Mouse (Mus musculus) embryonic facial prominence, embryonic 10.5 days (tissue): ENCODE results near the gene Smad3. TPM values are rescaled to one million over a fixed set of nuclear protein-coding genes. Genes with fewer than 3 reads are reported as not detected.

Experiments used
- DNase-seq: peaks from one replicate; pipeline ENCODE4 v3.0.0-alpha.2; 2017; ENCODE audit warnings: low spot score
- H3K27ac ChIP-seq: fragments of 300-500 bp; sonication (generic); replicated peaks from 2 replicates; pipeline ENCODE4 v1.5.1; 2016; ENCODE audit warnings: mild to moderate bottlenecking
- H3K27me3 ChIP-seq: fragments of 300-500 bp; sonication (generic); replicated peaks from 2 replicates; pipeline ENCODE4 v1.6.1; 2016; ENCODE audit warnings: low read depth, mild to moderate bottlenecking; ENCODE audit not compliant: poor library complexity, severe bottlenecking
- H3K36me3 ChIP-seq: fragments of 300-500 bp; sonication (generic); replicated peaks from 2 replicates; pipeline ENCODE4 v1.6.1; 2016; ENCODE audit warnings: mild to moderate bottlenecking, moderate library complexity
- H3K4me1 ChIP-seq: fragments of 300-500 bp; sonication (generic); 2 replicates; pipeline ENCODE4 v1.6.1; 2016
- H3K4me3 ChIP-seq: fragments of 300-500 bp; sonication (generic); 2 replicates; pipeline ENCODE4 v1.5.1; 2016; ENCODE audit warnings: mild to moderate bottlenecking, moderate library complexity
- H3K9me3 ChIP-seq: fragments of 300-500 bp; sonication (generic); 2 replicates; pipeline ENCODE4 v1.6.1; 2016; ENCODE audit warnings: mild to moderate bottlenecking
- WGBS: fragments of 180-500 bp; shearing (Covaris S2); methylation state at CpG from one replicate; pipeline ENCODE4 v1.1.7; 2016; 5-methylcytosine and 5-hydroxymethylcytosine counted together
- polyA plus RNA-seq: library from polyadenylated mRNA; unstranded; fragments of >200 nt; fragmentation: Nextera tagmentation; extraction: Ambion mirVana; gene quantifications from 2 replicates; pipeline ENCODE4 v1.2.1, GENCODE M21; 2016

Smad3 gene
- polyA plus RNA-seq, 1 experiment from 2014 or later, result 23.4 TPM

DNA sequence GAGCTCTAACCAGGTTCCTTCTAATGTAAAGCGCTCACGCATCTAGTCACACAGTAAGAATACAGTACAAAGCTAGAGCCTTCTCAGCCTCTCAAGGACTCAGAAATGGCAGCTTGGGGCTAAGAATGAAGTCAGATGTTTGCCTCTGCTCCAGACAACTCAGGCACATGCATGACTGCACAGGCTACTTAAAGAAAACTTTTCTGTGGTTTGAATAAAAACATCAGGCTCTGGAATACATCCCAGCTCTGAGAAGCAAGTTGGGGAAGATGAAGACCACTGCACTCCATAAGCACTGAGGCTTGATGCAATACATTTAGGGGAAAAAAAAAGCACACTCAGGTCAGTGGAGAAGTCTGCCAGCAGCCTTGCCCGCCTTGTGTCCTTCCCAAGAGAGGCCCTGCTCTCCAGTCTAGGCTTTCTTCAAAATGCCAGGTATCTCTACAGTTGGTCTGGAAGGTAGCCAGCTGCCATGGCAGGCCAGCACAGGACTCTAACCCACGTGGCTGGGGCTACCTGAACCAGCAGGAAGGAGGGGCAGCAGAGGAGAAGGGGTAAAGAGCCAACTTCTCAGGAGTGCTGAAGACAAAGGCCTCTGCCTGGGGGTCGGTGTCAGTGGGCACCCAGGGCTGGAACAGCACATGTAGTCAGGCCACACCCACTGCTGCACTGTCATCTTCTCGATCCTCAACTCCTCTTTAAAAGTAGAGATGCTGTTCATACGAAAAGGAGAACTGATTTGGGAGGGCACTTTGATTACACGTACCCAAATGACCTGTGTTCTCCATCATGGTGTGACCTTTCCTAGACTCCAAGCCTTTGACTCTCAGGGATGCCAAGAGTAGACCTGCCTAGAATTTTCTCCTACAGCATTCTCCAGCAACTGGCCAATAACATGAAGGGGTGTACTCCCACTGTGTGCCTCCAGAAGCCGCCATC is 109.9 kb downstream of the Smad3 start:
- WGBS, result 86% methylated on average over 9 of the region's 9 CpGs
- Histone ChIP-seq H3K4me3 (no peak overlapping the region), H3K27ac (no peak overlapping the region), H3K9me3 (no peaks in the 10 kb centered on the region), H3K36me3 (peaks cover 100% of the 10 kb centered on the region), H3K27me3 (no peaks in the 10 kb centered on the region), H3K4me1 (0 out of 2 replicates have a peak, but pooled peaks cover 2% of the 10 kb centered on the region)
- no peak for DNase-seq

DNA sequence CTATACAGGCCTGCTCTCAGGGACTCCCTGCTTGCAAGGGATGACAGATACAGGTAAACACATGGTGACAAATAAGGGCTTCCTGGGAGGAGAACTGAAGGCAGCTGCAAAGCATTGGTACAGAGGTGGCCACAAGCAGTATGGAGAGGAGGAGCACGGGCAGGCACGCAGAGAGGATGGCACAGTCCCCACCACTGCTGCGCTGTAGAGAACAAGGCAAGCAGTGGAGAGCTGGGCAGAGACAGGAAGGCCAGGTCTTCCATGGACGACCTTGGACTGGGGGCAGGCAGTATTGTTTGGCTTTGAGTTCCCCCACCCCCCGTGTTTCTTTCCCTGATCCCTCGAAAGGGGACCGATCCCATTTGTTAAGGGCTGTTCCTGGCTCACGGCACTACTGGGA is 112.7 kb downstream of the Smad3 start:
- WGBS, result 90% methylated on average over 8 of the region's 8 CpGs
- Histone ChIP-seq H3K27ac (no peak overlapping the region), H3K36me3 (peaks cover 92% of the 10 kb centered on the region), H3K4me1 (0 out of 2 replicates have a peak, but pooled peaks cover 2% of the 10 kb centered on the region), H3K4me3 (no peak overlapping the region), H3K9me3 (no peaks in the 10 kb centered on the region), H3K27me3 (no peaks in the 10 kb centered on the region)
- no peak for DNase-seq

DNA sequence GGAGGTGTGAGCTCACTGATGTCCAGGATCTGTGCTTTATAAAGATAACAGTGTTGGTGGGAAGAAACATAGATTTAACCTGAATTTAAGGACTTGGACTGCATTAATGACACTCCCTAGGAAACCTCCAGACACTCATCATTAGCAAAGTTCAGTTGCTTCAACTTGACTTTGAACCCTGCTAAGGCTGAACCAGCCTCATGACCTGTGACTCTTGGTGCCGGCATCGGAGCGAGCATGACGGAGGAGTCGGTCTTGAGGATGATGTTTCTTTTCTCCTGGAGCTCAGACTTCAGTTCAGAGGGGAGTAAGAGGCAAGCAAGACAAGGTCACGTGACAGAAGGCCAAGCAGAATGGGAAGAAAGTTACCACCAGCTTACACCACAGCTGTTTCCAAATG is 113.8 kb downstream of the Smad3 start:
- H3K4me1 ChIP-seq, result 0 out of 2 replicates have a peak, but pooled peaks cover 2% of the 10 kb centered on the region
- WGBS, result 92% methylated on average over 6 of the region's 6 CpGs
- H3K27ac ChIP-seq, result no peak overlapping the region
- H3K36me3 ChIP-seq, result peaks cover 90% of the 10 kb centered on the region
- no peaks in the 10 kb centered on the region for H3K9me3 ChIP-seq
- no peak for DNase-seq
- no peaks in the 10 kb centered on the region for H3K27me3 ChIP-seq
- no peak overlapping the region for H3K4me3 ChIP-seq

DNA sequence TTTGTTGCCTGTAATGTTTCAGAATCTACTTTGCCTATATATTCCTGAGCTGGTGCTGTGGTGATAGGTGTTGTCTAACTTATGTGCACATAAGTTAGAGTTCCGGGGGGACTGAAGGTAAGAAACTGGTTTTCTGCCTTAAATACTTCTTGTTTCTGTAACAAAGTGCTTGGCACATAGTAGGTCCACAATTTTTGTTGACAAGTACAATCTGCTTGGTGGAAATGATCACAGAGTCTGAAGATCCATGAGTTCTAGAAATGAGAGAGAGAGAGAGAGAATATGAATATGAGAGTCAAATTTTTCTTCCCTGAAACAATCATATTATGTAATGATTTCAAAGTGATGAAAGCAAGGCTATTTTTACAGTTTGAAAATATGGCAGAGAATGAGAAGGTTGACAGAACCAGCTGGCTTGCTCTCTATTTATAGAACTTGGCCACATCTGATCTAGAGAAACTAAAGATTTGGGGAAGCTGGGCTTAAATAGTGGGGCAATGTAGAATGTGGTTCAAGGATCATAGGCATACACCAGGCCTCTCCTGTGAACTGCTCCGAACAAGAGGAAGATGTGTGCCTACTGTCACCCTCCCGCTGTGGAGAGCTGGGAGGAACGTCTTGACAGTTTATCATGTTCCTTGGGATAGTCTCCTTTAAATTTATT is 115.7 kb downstream of the Smad3 start:
- Histone ChIP-seq H3K4me1 (0 out of 2 replicates have a peak, but pooled peaks cover 2% of the 10 kb centered on the region), H3K9me3 (no peaks in the 10 kb centered on the region), H3K36me3 (peaks cover 87% of the 10 kb centered on the region), H3K4me3 (no peak overlapping the region), H3K27ac (no peak overlapping the region), H3K27me3 (no peaks in the 10 kb centered on the region)
- no peak for DNase-seq
- 92% methylated on average over 4 of the region's 4 CpGs for WGBS

DNA sequence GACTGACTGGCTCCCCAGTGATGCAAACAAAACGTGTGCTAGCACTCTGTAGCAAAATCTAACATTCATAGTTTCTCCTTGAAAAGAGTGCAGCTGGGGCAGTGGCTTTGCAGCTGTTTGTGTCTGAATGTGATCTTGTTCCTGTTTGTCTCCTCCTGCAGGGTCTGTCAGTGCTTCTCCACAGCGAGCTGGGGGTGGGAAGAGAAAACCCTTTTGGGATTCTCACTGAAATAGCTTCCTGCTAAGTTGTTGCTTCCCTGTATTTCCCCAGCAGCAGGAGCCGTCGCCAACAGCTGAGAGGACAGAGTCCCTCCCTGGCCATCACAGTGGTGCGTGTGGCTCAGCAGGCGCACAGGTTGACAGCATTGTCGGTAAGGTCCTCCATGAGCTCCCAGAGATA is 121.7 kb downstream of the Smad3 start:
- WGBS, result 76% methylated on average over 7 of the region's 7 CpGs
- no peak for DNase-seq
- peaks cover 55% of the 10 kb centered on the region for H3K36me3 ChIP-seq
- H3K27ac ChIP-seq, result no peak overlapping the region
- H3K4me1 ChIP-seq, result peaks cover 9% of the 10 kb centered on the region; the same call in 1 of the 2 replicates
- H3K4me3 ChIP-seq, result no peak overlapping the region
- no peaks in the 10 kb centered on the region for H3K27me3 ChIP-seq
- H3K9me3 ChIP-seq, result no peaks in the 10 kb centered on the region

DNA sequence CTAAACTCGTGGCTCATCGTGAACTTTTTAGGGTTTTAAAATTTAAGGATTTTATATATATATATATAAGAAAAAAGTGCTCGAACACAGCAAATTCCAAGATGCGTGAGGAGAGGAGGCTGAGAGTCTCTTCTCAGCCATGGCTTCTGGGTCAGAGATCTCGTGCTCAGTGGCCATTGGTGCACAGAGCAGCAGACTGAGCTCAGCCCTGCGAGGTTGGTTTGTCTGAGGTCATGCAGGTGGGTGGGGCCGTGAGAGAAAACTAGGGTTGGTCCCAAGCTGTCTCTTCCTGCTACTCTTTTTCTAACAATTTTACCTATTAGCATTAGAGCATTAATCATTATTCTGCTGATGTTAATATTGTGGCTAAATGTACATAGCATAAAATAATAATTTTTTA is 124.5 kb downstream of the Smad3 start:
- WGBS, result 78% methylated on average over 7 of the region's 7 CpGs
- no peak overlapping the region for H3K27ac ChIP-seq
- DNase-seq, result no peak
- no peaks in the 10 kb centered on the region for H3K27me3 ChIP-seq
- peaks cover 59% of the 10 kb centered on the region for H3K36me3 ChIP-seq
- no peak overlapping the region for H3K4me3 ChIP-seq
- H3K9me3 ChIP-seq, result no peaks in the 10 kb centered on the region
- H3K4me1 ChIP-seq, result peaks cover 9% of the 10 kb centered on the region; the same call in 1 of the 2 replicates

DNA sequence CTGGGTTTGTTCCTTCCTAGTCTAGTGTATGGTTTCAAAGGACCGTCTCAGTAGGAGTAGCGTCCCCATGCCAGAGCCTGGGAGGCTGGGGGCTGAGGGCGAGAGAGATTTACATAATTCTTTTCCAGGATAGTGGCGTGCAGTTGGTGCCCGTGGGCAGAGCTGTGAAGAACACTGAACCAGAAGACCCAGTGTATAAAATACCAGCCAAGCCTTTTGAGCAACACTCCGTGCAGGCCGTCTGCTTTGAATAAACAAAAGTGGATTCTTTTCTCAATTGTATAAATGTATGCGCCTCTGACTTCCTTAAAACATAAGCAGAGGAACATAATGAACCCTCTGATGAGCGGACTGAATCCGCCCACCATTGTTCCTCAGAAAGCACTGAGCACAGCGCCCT is 124.9 kb downstream of the Smad3 start:
- Histone ChIP-seq H3K9me3 (no peaks in the 10 kb centered on the region), H3K36me3 (peaks cover 59% of the 10 kb centered on the region)
- WGBS, result 66% methylated on average over 11 of the region's 11 CpGs

DNA sequence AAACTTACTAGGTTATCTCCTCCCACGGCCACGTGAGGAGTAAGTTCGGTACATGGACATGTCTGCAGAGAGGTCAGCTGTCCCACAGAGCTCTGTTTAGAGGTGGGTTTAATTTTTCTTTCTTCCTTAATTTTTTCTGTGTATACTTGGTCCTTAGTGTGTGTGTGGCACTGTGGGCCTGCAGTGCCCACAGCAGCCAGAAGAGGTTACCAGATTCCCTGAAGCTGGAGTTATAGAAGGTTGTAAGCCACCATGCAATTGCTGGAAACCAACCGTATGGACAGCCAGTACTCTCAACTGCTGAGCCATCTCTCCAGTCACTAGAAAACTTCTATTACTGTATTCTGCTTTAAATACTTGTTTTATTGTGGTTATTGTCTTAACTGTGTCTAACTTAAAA is 125.7 kb downstream of the Smad3 start:
- 94% methylated on average over 4 of the region's 4 CpGs for WGBS
- Histone ChIP-seq H3K9me3 (no peaks in the 10 kb centered on the region), H3K4me1 (peaks cover 9% of the 10 kb centered on the region; the same call in 1 of the 2 replicates), H3K4me3 (no peak overlapping the region), H3K27me3 (no peaks in the 10 kb centered on the region), H3K36me3 (peaks cover 59% of the 10 kb centered on the region), H3K27ac (no peak overlapping the region)
- no peak for DNase-seq

More for the DNA sequence above, 124.9 kb downstream of the Smad3 start:
- DNase-seq, result no peak
- Histone ChIP-seq H3K4me3 (no peak overlapping the region), H3K4me1 (peaks cover 9% of the 10 kb centered on the region; the same call in 1 of the 2 replicates), H3K27ac (no peak overlapping the region), H3K27me3 (no peaks in the 10 kb centered on the region)

DNA sequence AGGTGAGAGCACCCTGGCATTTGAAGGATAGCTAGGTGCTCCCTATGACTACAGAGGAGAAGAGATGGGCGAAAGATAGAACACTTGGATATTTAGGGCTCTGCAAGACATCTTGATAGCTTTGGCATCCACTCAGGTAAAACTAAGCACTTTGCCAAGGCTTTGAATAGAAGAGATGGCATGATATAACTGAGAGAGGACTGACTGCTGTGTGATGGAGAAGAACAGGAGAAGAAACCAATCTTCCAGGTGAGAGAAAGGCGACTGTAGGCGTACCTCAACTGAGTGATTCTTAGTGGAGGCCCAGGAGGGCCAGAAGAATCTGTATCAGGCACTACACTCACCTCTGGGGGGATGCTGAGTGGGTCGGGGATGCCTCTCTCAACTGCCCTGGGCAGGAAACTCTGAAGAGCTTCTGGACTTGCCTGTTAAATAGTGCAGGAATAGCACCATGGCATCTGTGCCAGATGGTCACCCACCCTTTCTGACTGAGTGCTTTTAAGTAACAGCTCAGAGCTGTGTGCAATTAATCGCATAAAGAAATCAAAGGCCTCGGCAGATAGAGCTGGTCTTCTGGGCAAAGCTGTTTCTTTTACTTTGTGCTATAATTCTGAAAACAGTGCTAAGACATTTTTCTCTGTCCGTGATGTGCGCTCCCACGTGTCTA is 132.6 kb downstream of the Smad3 start:
- H3K4me1 ChIP-seq, result peaks cover 16% of the 10 kb centered on the region
- no peak overlapping the region for H3K27ac ChIP-seq
- no peak overlapping the region for H3K4me3 ChIP-seq
- no peaks in the 10 kb centered on the region for H3K27me3 ChIP-seq
- DNase-seq, result no peak
- WGBS, result 91% methylated on average over 9 of the region's 9 CpGs
- H3K36me3 ChIP-seq, result peaks cover 70% of the 10 kb centered on the region
- no peaks in the 10 kb centered on the region for H3K9me3 ChIP-seq

DNA sequence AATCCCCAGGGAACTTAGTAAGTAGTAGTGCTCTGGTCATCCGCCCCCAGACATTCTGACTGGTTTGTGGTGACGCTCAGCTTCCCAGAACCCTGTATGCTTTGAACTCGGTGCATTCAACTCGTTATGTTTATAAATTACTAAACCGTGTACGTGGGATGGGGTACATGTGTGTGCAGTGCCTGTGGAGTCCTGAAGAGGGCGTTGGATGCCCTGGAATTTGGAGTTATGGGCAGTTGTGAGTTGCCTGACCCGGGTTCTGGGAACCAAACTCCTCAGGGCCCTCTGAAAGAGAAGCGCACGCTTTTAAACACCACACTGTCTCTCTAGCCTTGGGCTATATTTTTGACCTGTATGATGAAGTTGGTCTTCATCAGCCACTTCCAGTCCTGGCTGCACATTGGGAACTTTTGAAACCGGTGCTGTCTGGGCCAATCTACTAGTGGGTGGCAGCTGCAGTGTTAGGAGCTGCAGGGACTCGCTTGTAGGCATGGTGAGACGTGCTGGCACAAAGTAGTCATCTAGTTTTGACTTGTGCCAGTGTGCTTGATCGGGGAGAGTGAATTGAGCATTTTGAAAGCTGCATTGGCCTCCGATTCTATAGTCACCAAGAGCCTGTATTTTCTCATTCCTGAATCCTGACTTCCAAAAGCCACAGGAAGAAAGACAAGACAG is 133.8 kb downstream of the Smad3 start:
- Histone ChIP-seq H3K4me3 (no peak overlapping the region), H3K27ac (no peak overlapping the region), H3K9me3 (no peaks in the 10 kb centered on the region), H3K27me3 (no peaks in the 10 kb centered on the region), H3K4me1 (peaks cover 16% of the 10 kb centered on the region), H3K36me3 (peaks cover 70% of the 10 kb centered on the region)
- DNase-seq, result no peak
- 76% methylated on average over 15 of the region's 15 CpGs for WGBS

DNA sequence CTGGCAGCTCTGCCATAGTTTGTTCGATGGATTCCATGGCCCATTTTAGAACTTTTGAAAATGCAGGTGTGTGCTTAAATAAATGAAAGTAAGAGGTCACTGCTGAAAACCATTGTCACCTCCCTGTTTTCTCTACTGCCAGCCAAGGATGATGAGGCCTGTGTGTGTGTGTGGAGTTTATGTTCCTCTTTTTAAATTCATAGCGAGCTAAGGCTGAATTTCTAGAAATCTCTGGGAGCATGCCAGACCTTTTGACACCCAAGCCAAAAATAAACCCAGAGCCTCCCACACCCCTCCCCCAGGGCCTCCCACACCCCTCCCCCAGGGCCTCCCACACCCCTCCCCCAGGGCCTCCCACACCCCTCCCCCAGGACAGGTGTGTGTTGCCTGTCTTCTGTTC is 139.8 kb downstream of the Smad3 start:
- 95% methylated on average over 2 of the region's 2 CpGs for WGBS
- H3K27me3 ChIP-seq, result no peaks in the 10 kb centered on the region
- DNase-seq, result no peak
- H3K4me3 ChIP-seq, result no peak overlapping the region
- H3K36me3 ChIP-seq, result peaks cover 55% of the 10 kb centered on the region
- H3K9me3 ChIP-seq, result no peaks in the 10 kb centered on the region
- no peak overlapping the region for H3K27ac ChIP-seq
- H3K4me1 ChIP-seq, result peaks cover 21% of the 10 kb centered on the region
